ENCODE assay signal across 19 mouse cellular contexts in genomic region chr11:69693421-69693965, GRCm38 (mm10). TPM values are rescaled to one million over a fixed set of nuclear protein-coding genes. Genes with fewer than 3 reads are reported as not detected.
DNase-seq lines count a peak whose midpoint lies in the region; ATAC-seq and TF ChIP-seq lines count a peak whose summit lies in the region.
"Had no signal": no experiment of that assay in that cellular context is flagged by ENCODE, and none has a peak within 500 bp of the region (broad histone marks: within the 10 kb centered on the region; RNA-seq: fewer than 3 reads in every experiment).

No protein-coding gene starts in this region.

- no peak for DNase-seq in hindbrain, embryonic 11.5 days (ENCODE audit: low spot score)
- DNase-seq in limb, embryonic 11.5 days (ENCODE audit: low spot score), result no peak
- no peak for DNase-seq in limb, embryonic 10.5 days (ENCODE audit: low spot score)
- peak; percentile 9 for DNase-seq in brain, embryonic 14.5 days (ENCODE audit: low read depth)
- no peak for DNase-seq in urinary bladder, postnatal 4 days (ENCODE audit: low spot score in 2 of 2)
- DNase-seq: cerebellum, postnatal 10 days; gastrocnemius, postnatal 36 days; right cerebral cortex, postnatal 4 days; thymus, postnatal 25 days had no signal

- 74% methylated on average over 11 of the region's 11 CpGs for WGBS in hindbrain, embryonic 11.5 days
- 58% methylated on average over 11 of the region's 11 CpGs for WGBS in hindbrain, embryonic 16.5 days
- WGBS in limb, embryonic 11.5 days, result 61% methylated on average over 11 of the region's 11 CpGs
- 67% methylated on average over 11 of the region's 11 CpGs for WGBS in limb, embryonic 10.5 days

- no peak for TF ChIP-seq CTCF in brain, embryonic 14.5 days (IDR thresholded peaks at IDR 0.05; ENCODE audit: borderline replicate concordance, extremely low read depth, insufficient read depth, insufficient read length)

- peaks cover 7% of the 10 kb centered on the region for H3K4me1 ChIP-seq in hindbrain, embryonic 11.5 days (replicated peaks; ENCODE audit: control insufficient read depth, insufficient read depth, low read length)
- peaks cover 11% of the 10 kb centered on the region for H3K4me1 ChIP-seq in hindbrain, embryonic 16.5 days (ENCODE audit: control insufficient read depth, insufficient read depth, low read depth, low read length)
- H3K4me1 ChIP-seq in limb, embryonic 11.5 days (ENCODE audit: control insufficient read depth, insufficient read depth, low read length), result peaks cover 10% of the 10 kb centered on the region
- peaks cover 22% of the 10 kb centered on the region for H3K4me1 ChIP-seq in limb, embryonic 10.5 days
- H3K4me1 ChIP-seq in brown adipose tissue, adult 24 weeks (ENCODE audit: control insufficient read depth, insufficient read depth, insufficient read length, low read length), result 0 out of 2 replicates have a peak, but pooled peaks cover 3% of the 10 kb centered on the region

- no peaks in the 10 kb centered on the region for H3K9me3 ChIP-seq in hindbrain, embryonic 11.5 days (ENCODE audit: control insufficient read depth, low read length)
- H3K9me3 ChIP-seq in hindbrain, embryonic 16.5 days (ENCODE audit: control insufficient read depth, low read length), result no peaks in the 10 kb centered on the region
- H3K9me3 ChIP-seq in limb, embryonic 11.5 days (ENCODE audit: control insufficient read depth, low read length), result no peaks in the 10 kb centered on the region
- H3K9me3 ChIP-seq in limb, embryonic 10.5 days (replicated peaks), result no peaks in the 10 kb centered on the region
- H3K9me3 ChIP-seq: embryonic facial prominence, embryonic 13.5 days; forebrain, embryonic 15.5 days; heart, embryonic 15.5 days; liver, embryonic 15.5 days; midbrain, embryonic 13.5 days; neural tube, embryonic 15.5 days had no signal

- no peak for ATAC-seq in hindbrain, embryonic 11.5 days (ENCODE audit: low FRiP score)
- no peak for ATAC-seq in hindbrain, embryonic 16.5 days
- no peak for ATAC-seq in limb, embryonic 11.5 days (ENCODE audit: insufficient number of reproducible peaks, low FRiP score, low TSS enrichment, low read depth)
- ATAC-seq: forebrain, embryonic 15.5 days; lung, postnatal 0 days; midbrain, embryonic 13.5 days had no signal

- 0 out of 2 replicates have a peak overlapping the region, but pooled peaks have one; percentile 11 for H3K9ac ChIP-seq in hindbrain, embryonic 11.5 days (ENCODE audit: low read depth, low read length)
- no peak overlapping the region for H3K9ac ChIP-seq in hindbrain, embryonic 16.5 days (ENCODE audit: low read depth, low read length)
- peak overlapping the region; percentile 12; the same call in 1 of the 2 replicates for H3K9ac ChIP-seq in limb, embryonic 11.5 days (ENCODE audit: low read length)
- H3K9ac ChIP-seq: embryonic facial prominence, embryonic 13.5 days; forebrain, embryonic 15.5 days; heart, embryonic 15.5 days; liver, embryonic 15.5 days; midbrain, embryonic 13.5 days; neural tube, embryonic 15.5 days had no signal

- H3K4me3 ChIP-seq in hindbrain, embryonic 11.5 days (ENCODE audit: low read depth, low read length), result no peak overlapping the region
- no peak overlapping the region for H3K4me3 ChIP-seq in hindbrain, embryonic 16.5 days (ENCODE audit: low read length)
- no peak overlapping the region for H3K4me3 ChIP-seq in limb, embryonic 11.5 days (ENCODE audit: low read depth, low read length)
- no peak overlapping the region for H3K4me3 ChIP-seq in limb, embryonic 10.5 days
- no peak overlapping the region for H3K4me3 ChIP-seq in brown adipose tissue, adult 24 weeks (ENCODE audit: insufficient read depth, low read depth, low read length)
- H3K4me3 ChIP-seq: embryonic facial prominence, embryonic 13.5 days; forebrain, embryonic 15.5 days; heart, embryonic 15.5 days; liver, embryonic 15.5 days; midbrain, embryonic 13.5 days; neural tube, embryonic 15.5 days had no signal

- H3K27me3 ChIP-seq in hindbrain, embryonic 11.5 days (ENCODE audit: control insufficient read depth, insufficient read depth, low read length), result no peaks in the 10 kb centered on the region
- no peaks in the 10 kb centered on the region; the same call in 1 of the 2 replicates for H3K27me3 ChIP-seq in hindbrain, embryonic 16.5 days (replicated peaks; ENCODE audit: control insufficient read depth, insufficient read depth, low read length)
- no peaks in the 10 kb centered on the region for H3K27me3 ChIP-seq in limb, embryonic 11.5 days (ENCODE audit: control insufficient read depth, insufficient read depth, low read length)
- no peaks in the 10 kb centered on the region; the same call in 1 of the 2 replicates for H3K27me3 ChIP-seq in limb, embryonic 10.5 days (ENCODE audit: low read depth, poor library complexity, severe bottlenecking)
- H3K27me3 ChIP-seq: embryonic facial prominence, embryonic 13.5 days; forebrain, embryonic 15.5 days; heart, embryonic 15.5 days; neural tube, embryonic 15.5 days had no signal

- no peak overlapping the region for H3K4me2 ChIP-seq in hindbrain, embryonic 11.5 days (replicated peaks; ENCODE audit: low read depth, low read length)
- H3K4me2 ChIP-seq in hindbrain, embryonic 16.5 days (ENCODE audit: low read length), result no peak overlapping the region
- H3K4me2 ChIP-seq in limb, embryonic 11.5 days (ENCODE audit: low read depth, severe bottlenecking), result no peak overlapping the region
- H3K4me2 ChIP-seq: embryonic facial prominence, embryonic 13.5 days; forebrain, embryonic 15.5 days; heart, embryonic 15.5 days; liver, embryonic 15.5 days; midbrain, embryonic 13.5 days; neural tube, embryonic 15.5 days had no signal

- no peak for TF ChIP-seq POLR2A in brain, embryonic 14.5 days (IDR thresholded peaks at IDR 0.05; ENCODE audit: borderline replicate concordance, extremely low read depth, insufficient read depth, insufficient read length, poor library complexity, severe bottlenecking)

- H3K36me3 ChIP-seq in hindbrain, embryonic 11.5 days (ENCODE audit: control insufficient read depth, insufficient read depth, low read length), result no peaks in the 10 kb centered on the region
- H3K36me3 ChIP-seq in hindbrain, embryonic 16.5 days (ENCODE audit: control insufficient read depth, insufficient read depth, low read length), result no peaks in the 10 kb centered on the region
- no peaks in the 10 kb centered on the region for H3K36me3 ChIP-seq in limb, embryonic 11.5 days (ENCODE audit: control insufficient read depth, insufficient read depth, low read length)
- H3K36me3 ChIP-seq in limb, embryonic 10.5 days, result no peaks in the 10 kb centered on the region
- H3K36me3 ChIP-seq: embryonic facial prominence, embryonic 13.5 days; forebrain, embryonic 15.5 days; heart, embryonic 15.5 days; liver, embryonic 15.5 days; midbrain, embryonic 13.5 days; neural tube, embryonic 15.5 days had no signal

- no peak overlapping the region for H3K27ac ChIP-seq in hindbrain, embryonic 11.5 days (ENCODE audit: low read depth, low read length)
- no peak overlapping the region for H3K27ac ChIP-seq in hindbrain, embryonic 16.5 days (ENCODE audit: low read depth, low read length)
- H3K27ac ChIP-seq in limb, embryonic 11.5 days (replicated peaks; ENCODE audit: low read depth, low read length), result no peak overlapping the region
- H3K27ac ChIP-seq in limb, embryonic 10.5 days, result no peak overlapping the region
- peak overlapping the region; percentile 13 for H3K27ac ChIP-seq in brown adipose tissue, adult 24 weeks (replicated peaks; ENCODE audit: low read depth, low read length)
- H3K27ac ChIP-seq: embryonic facial prominence, embryonic 13.5 days; forebrain, embryonic 15.5 days; heart, embryonic 15.5 days; liver, embryonic 15.5 days; midbrain, embryonic 13.5 days; neural tube, embryonic 15.5 days; stomach, postnatal 0 days had no signal

RNA-seq across cellular contexts. Expression of gene Tnfsf12, which starts 2.2 kb away (rescaled TPM):
- 2.2 and 4.0 TPM in 2 replicates for polyA plus RNA-seq in hindbrain, embryonic 11.5 days (2014; fragmentation: Nextera tagmentation; extraction: Ambion mirVana)
- polyA plus RNA-seq in hindbrain, embryonic 16.5 days (2015; fragmentation: Nextera tagmentation; extraction: Ambion mirVana), result 4.4 and 5.6 TPM in 2 replicates
- 2.6 and 3.3 TPM in 2 replicates for polyA plus RNA-seq in limb, embryonic 11.5 days (2014; fragmentation: Nextera tagmentation; extraction: Ambion mirVana)
- polyA plus RNA-seq in limb, embryonic 10.5 days (2016; fragmentation: Nextera tagmentation; extraction: Ambion mirVana), result 3.0 and 4.2 TPM in 2 replicates
- 5.3 and 6.0 TPM in 2 replicates for polyA plus RNA-seq in brain, embryonic 14.5 days (2012; rRNA removed)
- 12.7 and 13.7 TPM in 2 replicates for polyA plus RNA-seq in brown adipose tissue, adult 24 weeks (2012; ENCODE audit: insufficient read depth, insufficient read length, missing spikeins)

RNA-seq across cellular contexts. Expression of gene Tnfsfm13, which starts 2.4 kb away (rescaled TPM):
- polyA plus RNA-seq in hindbrain, embryonic 11.5 days (2014; fragmentation: Nextera tagmentation; extraction: Ambion mirVana), result 0.61 and 1.1 TPM in 2 replicates
- 1.6 and 2.0 TPM in 2 replicates for polyA plus RNA-seq in hindbrain, embryonic 16.5 days (2015; fragmentation: Nextera tagmentation; extraction: Ambion mirVana)
- 1.1 and 1.3 TPM in 2 replicates for polyA plus RNA-seq in limb, embryonic 11.5 days (2014; fragmentation: Nextera tagmentation; extraction: Ambion mirVana)
- 0.53 and 0.73 TPM in 2 replicates for polyA plus RNA-seq in limb, embryonic 10.5 days (2016; fragmentation: Nextera tagmentation; extraction: Ambion mirVana)
- 0.77 and 1.2 TPM in 2 replicates for polyA plus RNA-seq in brain, embryonic 14.5 days (2012; rRNA removed)
- polyA plus RNA-seq in brown adipose tissue, adult 24 weeks (2012; ENCODE audit: insufficient read depth, insufficient read length, missing spikeins), result 0.99 and 2.8 TPM in 2 replicates

RNA-seq across cellular contexts. Expression of gene Tnfsf13, which starts 7.9 kb away (rescaled TPM):
- polyA plus RNA-seq in hindbrain, embryonic 11.5 days (2014; fragmentation: Nextera tagmentation; extraction: Ambion mirVana), result not detected in 2 replicates
- polyA plus RNA-seq in hindbrain, embryonic 16.5 days (2015; fragmentation: Nextera tagmentation; extraction: Ambion mirVana), result 0.53 and 0.77 TPM in 2 replicates
- polyA plus RNA-seq in limb, embryonic 11.5 days (2014; fragmentation: Nextera tagmentation; extraction: Ambion mirVana), result not detected in 2 replicates
- 0.20 and 0.45 TPM in 2 replicates for polyA plus RNA-seq in limb, embryonic 10.5 days (2016; fragmentation: Nextera tagmentation; extraction: Ambion mirVana)
- 0.55 and 0.71 TPM in 2 replicates for polyA plus RNA-seq in brain, embryonic 14.5 days (2012; rRNA removed)
- 4.1 and 4.9 TPM in 2 replicates for polyA plus RNA-seq in brown adipose tissue, adult 24 weeks (2012; ENCODE audit: insufficient read depth, insufficient read length, missing spikeins)

RNA-seq across cellular contexts. Expression of gene Senp3, which starts 11.6 kb away (rescaled TPM):
- polyA plus RNA-seq in hindbrain, embryonic 11.5 days (2014; fragmentation: Nextera tagmentation; extraction: Ambion mirVana), result 85.8 and 101 TPM in 2 replicates
- polyA plus RNA-seq in hindbrain, embryonic 16.5 days (2015; fragmentation: Nextera tagmentation; extraction: Ambion mirVana), result 89.8 and 104 TPM in 2 replicates
- polyA plus RNA-seq in limb, embryonic 11.5 days (2014; fragmentation: Nextera tagmentation; extraction: Ambion mirVana), result 125 and 127 TPM in 2 replicates
- polyA plus RNA-seq in limb, embryonic 10.5 days (2016; fragmentation: Nextera tagmentation; extraction: Ambion mirVana), result 149 and 151 TPM in 2 replicates
- 139 and 167 TPM in 2 replicates for polyA plus RNA-seq in brain, embryonic 14.5 days (2012; rRNA removed)
- polyA plus RNA-seq in brown adipose tissue, adult 24 weeks (2012; ENCODE audit: insufficient read depth, insufficient read length, missing spikeins), result 49.9 and 65.3 TPM in 2 replicates

RNA-seq across cellular contexts. Expression of gene Eif4a1, which starts 21.3 kb away (rescaled TPM):
- 891 and 905 TPM in 2 replicates for polyA plus RNA-seq in hindbrain, embryonic 11.5 days (2014; fragmentation: Nextera tagmentation; extraction: Ambion mirVana)
- polyA plus RNA-seq in hindbrain, embryonic 16.5 days (2015; fragmentation: Nextera tagmentation; extraction: Ambion mirVana), result 382 and 471 TPM in 2 replicates
- polyA plus RNA-seq in limb, embryonic 11.5 days (2014; fragmentation: Nextera tagmentation; extraction: Ambion mirVana), result 759 and 892 TPM in 2 replicates
- polyA plus RNA-seq in limb, embryonic 10.5 days (2016; fragmentation: Nextera tagmentation; extraction: Ambion mirVana), result 678 and 791 TPM in 2 replicates
- 894 and 1,040 TPM in 2 replicates for polyA plus RNA-seq in brain, embryonic 14.5 days (2012; rRNA removed)
- 268 and 317 TPM in 2 replicates for polyA plus RNA-seq in brown adipose tissue, adult 24 weeks (2012; ENCODE audit: insufficient read depth, insufficient read length, missing spikeins)
